ENCODE assay signal across 10 mouse cellular contexts in genomic region chr11:60706076-60706475, GRCm38 (mm10). TPM values are rescaled to one million over a fixed set of nuclear protein-coding genes. Genes with fewer than 3 reads are reported as not detected.
DNase-seq lines count a peak whose midpoint lies in the region.
"Had no signal": no experiment of that assay in that cellular context is flagged by ENCODE, and none has a peak within 500 bp of the region (broad histone marks: within the 10 kb centered on the region; RNA-seq: fewer than 3 reads in every experiment).

No protein-coding gene starts in this region.

- DNase-seq in adrenal gland, postnatal 14 days = peak; percentile 1
- DNase-seq in adrenal gland, adult 8-10 months = no peak
- peak; percentile 4 for DNase-seq in heart, postnatal 4 days
- DNase-seq in heart, postnatal 36 days = no peak
- DNase-seq in left cerebral cortex, adult 9 months (ENCODE audit: low spot score in 2 of 2) = peak; percentile 0 to 1
- DNase-seq in left cerebral cortex, postnatal 4 days = no peak
- peak; percentile 5 for DNase-seq in thymus, postnatal 4 days
- no peak for DNase-seq in thymus, postnatal 36 days
- DNase-seq: forebrain, postnatal 0 days; right cerebral cortex, postnatal 25 days had no signal

- intact Hi-C loops in heart, postnatal 36 days (cut with DNase I) = no loop called here
- intact Hi-C loops in left cerebral cortex, postnatal 4 days (cut with DNase I) = no loop called here

RNA-seq across cellular contexts. Expression of gene Llgl1, which starts 6.6 kb away (rescaled TPM):
- 23.7 and 28.8 TPM in 2 replicates for total RNA-seq in adrenal gland, postnatal 14 days (2021)
- total RNA-seq in adrenal gland, adult 8-10 months (2022) = 10 to 100 TPM; 26.4 to 39.3 (median 32.0) TPM
- total RNA-seq in heart, postnatal 4 days (2021) = 10 to 100 TPM; 26.6 to 28.4 TPM
- 10 to 100 TPM; 13.6 to 13.7 TPM for total RNA-seq in heart, postnatal 36 days (2021)
- total RNA-seq in left cerebral cortex, postnatal 4 days (2021) = 10 to 100 TPM; 42.2 to 43.4 TPM

RNA-seq across cellular contexts. Expression of gene Flii, which starts 21.0 kb away (rescaled TPM):
- total RNA-seq in adrenal gland, postnatal 14 days (2021) = 126 and 137 TPM in 2 replicates
- 100 to 1,000 TPM; 162 to 185 (median 177) TPM for total RNA-seq in adrenal gland, adult 8-10 months (2022)
- total RNA-seq in heart, postnatal 4 days (2021) = 100 to 1,000 TPM; 104 to 107 TPM
- total RNA-seq in heart, postnatal 36 days (2021) = 100 to 1,000 TPM; 124 to 126 TPM
- 10 to 100 TPM; 92.3 to 92.6 TPM for total RNA-seq in left cerebral cortex, postnatal 4 days (2021)

RNA-seq across cellular contexts. Expression of gene Mief2, which starts 22.1 kb away (rescaled TPM):
- 30.8 and 36.0 TPM in 2 replicates for total RNA-seq in adrenal gland, postnatal 14 days (2021)
- total RNA-seq in adrenal gland, adult 8-10 months (2022) = 10 to 100 TPM; 36.9 to 41.2 (median 38.8) TPM
- 10 to 100 TPM; 20.7 to 24.8 TPM for total RNA-seq in heart, postnatal 4 days (2021)
- total RNA-seq in heart, postnatal 36 days (2021) = 10 to 100 TPM; 36.1 to 36.4 TPM
- 10 to 100 TPM; 29.9 to 30.5 TPM for total RNA-seq in left cerebral cortex, postnatal 4 days (2021)

Comparison
In these comparisons a context has a peak if more than half of its experiments do, and no peak if none do; other contexts are left out.
1. DNase-seq: peak in adrenal gland, postnatal 14 days (single experiment), heart, postnatal 4 days (single experiment), left cerebral cortex, adult 9 months (2 of 2) and thymus, postnatal 4 days (single experiment); none in adrenal gland, adult 8-10 months (single experiment), heart, postnatal 36 days (0 of 2), left cerebral cortex, postnatal 4 days (single experiment) and thymus, postnatal 36 days (0 of 2).